Mouse (Mus musculus) kidney, postnatal 0 days (tissue): ENCODE results near the gene Rin1. TPM values are rescaled to one million over a fixed set of nuclear protein-coding genes. Genes with fewer than 3 reads are reported as not detected.

ENCODE experiments used
- ATAC-seq: fragments of 200-750 bp; cut with Nextera tagmentation; replicated peaks from 2 replicates; pipeline ENCODE4 v1.8.0; 2017; ENCODE audit warnings: low read depth, moderate number of reproducible peaks, moderate TSS enrichment, moderate library complexity; ENCODE audit not compliant: low FRiP score
- DNase-seq: peaks from one replicate; pipeline ENCODE4 v3.0.0-alpha.2; 2016; ENCODE audit warnings: low spot score
- H3K27ac ChIP-seq: fragments of 300-500 bp; sonication (generic); 2 replicates; pipeline ENCODE4 v1.5.1; 2014; ENCODE audit warnings: mild to moderate bottlenecking
- H3K27me3 ChIP-seq: fragments of 300-500 bp; sonication (generic); 2 replicates; pipeline ENCODE4 v1.6.1; 2014; ENCODE audit warnings: low read length, mixed read lengths; ENCODE audit not compliant: insufficient read depth
- H3K36me3 ChIP-seq: fragments of 300-500 bp; sonication (generic); 2 replicates; pipeline ENCODE4 v1.6.1; 2014; ENCODE audit warnings: low read length, mixed read lengths; ENCODE audit not compliant: insufficient read depth
- H3K4me1 ChIP-seq: fragments of 300-500 bp; sonication (generic); replicated peaks from 2 replicates; pipeline ENCODE4 v1.6.1; 2014; ENCODE audit warnings: antibody characterized with exemption, low read length, mixed read lengths; ENCODE audit not compliant: insufficient read depth
- H3K4me2 ChIP-seq: fragments of 300-500 bp; sonication (generic); 2 replicates; pipeline ENCODE4 v1.6.1; 2014; ENCODE audit warnings: mild to moderate bottlenecking, low read length, moderate library complexity, mixed read lengths
- H3K4me3 ChIP-seq: fragments of 300-500 bp; sonication (generic); replicated peaks from 2 replicates; pipeline ENCODE4 v1.5.1; 2014; ENCODE audit warnings: low read depth, low read length
- H3K9ac ChIP-seq: fragments of 300-500 bp; sonication (generic); 2 replicates; pipeline ENCODE4 v1.6.1; 2014; ENCODE audit warnings: low read depth, low read length
- H3K9me3 ChIP-seq: fragments of 300-500 bp; sonication (generic); replicated peaks from 2 replicates; pipeline ENCODE4 v1.6.1; 2016; ENCODE audit warnings: low read length, inconsistent platforms, mixed read lengths
- CTCF ChIP-seq: IDR thresholded peaks from 2 replicates; pipeline ENCODE4 v1.5.1; 2016; ENCODE audit warnings: antibody characterized with exemption, low read depth, mild to moderate bottlenecking, moderate library complexity
- WGBS: fragments of 180-500 bp; shearing (Covaris S2); extraction: QIAGEN DNeasy Blood & Tissue Kit; methylation state at CpG from one replicate; pipeline ENCODE4 v1.1.7; 2014; 5-methylcytosine and 5-hydroxymethylcytosine counted together
- polyA plus RNA-seq: library from polyadenylated mRNA; unstranded; fragments of >200 nt; fragmentation: Nextera tagmentation; extraction: Ambion mirVana; gene quantifications from 2 replicates; pipeline ENCODE4 v1.2.1, GENCODE M21; 2015

The Rin1 gene
- polyA plus RNA-seq, 1 experiment from 2014 or later: 3.2 TPM

- Histone ChIP-seq H3K36me3 (peaks cover 15% of the 10 kb centered on the region), H3K27me3 (no peaks in the 10 kb centered on the region), H3K4me1 (peaks cover 10% of the 10 kb centered on the region), H3K9me3 (no peaks in the 10 kb centered on the region), H3K27ac (no peak overlapping the region), H3K9ac (no peak overlapping the region), H3K4me2 (no peak overlapping the region), H3K4me3 (no peak overlapping the region)
- no peak for TF ChIP-seq CTCF
- 41% methylated on average over 11 of the region's 11 CpGs for WGBS
- peak; percentile 9; the same call in 1 of the 2 replicates for ATAC-seq
- DNase-seq: no peak
Measured at GRCm38 (mm10) chr19:5094746-5095417, 44.6 kb downstream of the Rin1 start.

- 18% methylated on average over 9 of the region's 9 CpGs for WGBS
- Histone ChIP-seq H3K4me1 (peaks cover 10% of the 10 kb centered on the region), H3K27ac (no peak overlapping the region), H3K36me3 (peaks cover 26% of the 10 kb centered on the region), H3K9ac (no peak overlapping the region), H3K4me3 (no peak overlapping the region), H3K27me3 (no peaks in the 10 kb centered on the region), H3K4me2 (no peak overlapping the region), H3K9me3 (no peaks in the 10 kb centered on the region)
- DNase-seq (no peak), ATAC-seq (no peak)
- no peak for TF ChIP-seq CTCF
Measured at GRCm38 (mm10) chr19:5095887-5096474, 45.7 kb downstream of the Rin1 start.

GRCm38 (mm10) chr19:5097521-5098362, 47.5 kb downstream of the Rin1 start:
- 5% methylated on average over 26 of the region's 31 CpGs for WGBS
- ATAC-seq: no peak
- H3K9ac ChIP-seq: peak overlapping the region; percentile 64
- peak overlapping the region; percentile 45 for H3K4me3 ChIP-seq
- no peak overlapping the region for H3K27ac ChIP-seq
- peaks cover 10% of the 10 kb centered on the region for H3K4me1 ChIP-seq
- no peak for DNase-seq
- H3K4me2 ChIP-seq: peak overlapping the region; percentile 95
- H3K36me3 ChIP-seq: peaks cover 31% of the 10 kb centered on the region
- no peak for TF ChIP-seq CTCF
- H3K9me3 ChIP-seq: no peaks in the 10 kb centered on the region
- no peaks in the 10 kb centered on the region for H3K27me3 ChIP-seq

GRCm38 (mm10) chr19:5098363-5099143, 48.3 kb downstream of the Rin1 start, which contains the start of gene Cnih2:
Gene Cnih2 (minus strand): TSS chr19:5098521.
- Histone ChIP-seq H3K9me3 (no peaks in the 10 kb centered on the region), H3K27me3 (no peaks in the 10 kb centered on the region), H3K4me1 (peaks cover 10% of the 10 kb centered on the region), H3K4me3 (peak within 1 kb of the TSS; percentile 45), H3K27ac (no peak within 1 kb of the TSS), H3K36me3 (peaks cover 37% of the 10 kb centered on the region), H3K4me2 (peak within 1 kb of the TSS; percentile 95), H3K9ac (peak within 1 kb of the TSS; percentile 64)
- TF ChIP-seq CTCF: no peak
- 0 out of 2 replicates have a peak, but pooled peaks have one; percentile 15 for ATAC-seq
- WGBS: 3% methylated on average over 38 of the region's 48 CpGs
- DNase-seq: peak; percentile 70

GRCm38 (mm10) chr19:5106074-5106473, 55.8 kb downstream of the Rin1 start:
- no peak for TF ChIP-seq CTCF
- no peak for ATAC-seq
- H3K27ac ChIP-seq: peak overlapping the region; percentile 88

More at GRCm38 (mm10) chr19:5106074-5106473, 55.8 kb downstream of the Rin1 start:
- Histone ChIP-seq H3K4me3 (peak overlapping the region; percentile 65), H3K4me1 (peaks cover 10% of the 10 kb centered on the region), H3K9me3 (no peaks in the 10 kb centered on the region), H3K27me3 (no peaks in the 10 kb centered on the region), H3K4me2 (peak overlapping the region; percentile 76), H3K9ac (peak overlapping the region; percentile 80), H3K36me3 (peaks cover 46% of the 10 kb centered on the region)
- WGBS: 4% methylated on average over 9 of the region's 9 CpGs
- DNase-seq: peak; percentile 34

Other genes with a start within 250 kb of the Rin1 start
- 24.4 and 27.3 TPM in 2 replicates for gene Gm21992, start 238.9 kb upstream of the Rin1 start, polyA plus RNA-seq
- gene Rbm14, start 238.8 kb upstream of the Rin1 start, polyA plus RNA-seq: 43.8 and 48.8 TPM in 2 replicates
- 72.9 and 82.1 TPM in 2 replicates for gene Ccs, start 211.1 kb upstream of the Rin1 start, polyA plus RNA-seq
- 0.04 TPM in 1 of 2 replicates, not detected in the other for gene Ccdc87, start 211.1 kb upstream of the Rin1 start, polyA plus RNA-seq
- gene Ctsf, start 195.4 kb upstream of the Rin1 start, polyA plus RNA-seq: 79.8 and 80.6 TPM in 2 replicates
- gene Actn3, start 172.6 kb upstream of the Rin1 start, polyA plus RNA-seq: 4.0 and 4.1 TPM in 2 replicates
- 8.7 and 9.5 TPM in 2 replicates for gene Zdhhc24, start 171.8 kb upstream of the Rin1 start, polyA plus RNA-seq
- gene Bbs1, start 143.9 kb upstream of the Rin1 start, polyA plus RNA-seq: 4.9 and 5.0 TPM in 2 replicates
- gene Dpp3, start 122.2 kb upstream of the Rin1 start, polyA plus RNA-seq: 61.7 and 69.2 TPM in 2 replicates
- 1.5 and 1.9 TPM in 2 replicates for gene Peli3, start 107.4 kb upstream of the Rin1 start, polyA plus RNA-seq
- 132 and 137 TPM in 2 replicates for gene Mrpl11, start 88.3 kb upstream of the Rin1 start, polyA plus RNA-seq
- not detected in 2 replicates for gene Npas4, start 60.2 kb upstream of the Rin1 start, polyA plus RNA-seq
- gene Slc29a2, start 26.6 kb upstream of the Rin1 start, polyA plus RNA-seq: 4.9 and 5.4 TPM in 2 replicates
- 57.1 and 64.2 TPM in 2 replicates for gene B4gat1, start 11.7 kb upstream of the Rin1 start, polyA plus RNA-seq
- gene AC124502.3, start 11.6 kb upstream of the Rin1 start, polyA plus RNA-seq: 1.1 and 1.3 TPM in 2 replicates
- 40.2 and 44.0 TPM in 2 replicates for gene Brms1, start 9.1 kb upstream of the Rin1 start, polyA plus RNA-seq
- 35.0 and 40.6 TPM in 2 replicates for gene Cd248, start 17.6 kb downstream of the Rin1 start, polyA plus RNA-seq
- gene Tmem151a, start 35.0 kb downstream of the Rin1 start, polyA plus RNA-seq: 1.4 and 2.1 TPM in 2 replicates
- gene Yif1a, start 38.1 kb downstream of the Rin1 start, polyA plus RNA-seq: 129 and 132 TPM in 2 replicates
- 4.2 and 4.7 TPM in 2 replicates for gene Cnih2, start 48.0 kb downstream of the Rin1 start, polyA plus RNA-seq
- gene Rab1b, start 56.6 kb downstream of the Rin1 start, polyA plus RNA-seq: 270 and 284 TPM in 2 replicates
- 18.1 and 20.2 TPM in 2 replicates for gene Klc2, start 68.1 kb downstream of the Rin1 start, polyA plus RNA-seq
- 14.2 and 14.8 TPM in 2 replicates for gene Pacs1, start 222.6 kb downstream of the Rin1 start, polyA plus RNA-seq
- 239 and 274 TPM in 2 replicates for gene Sf3b2, start 245.0 kb downstream of the Rin1 start, polyA plus RNA-seq
- gene Gal3st3, start 247.8 kb downstream of the Rin1 start, polyA plus RNA-seq: 2.2 and 2.7 TPM in 2 replicates